Comparison of ENCODE assay signal across 15 mouse cellular contexts in the genomic region with DNA sequence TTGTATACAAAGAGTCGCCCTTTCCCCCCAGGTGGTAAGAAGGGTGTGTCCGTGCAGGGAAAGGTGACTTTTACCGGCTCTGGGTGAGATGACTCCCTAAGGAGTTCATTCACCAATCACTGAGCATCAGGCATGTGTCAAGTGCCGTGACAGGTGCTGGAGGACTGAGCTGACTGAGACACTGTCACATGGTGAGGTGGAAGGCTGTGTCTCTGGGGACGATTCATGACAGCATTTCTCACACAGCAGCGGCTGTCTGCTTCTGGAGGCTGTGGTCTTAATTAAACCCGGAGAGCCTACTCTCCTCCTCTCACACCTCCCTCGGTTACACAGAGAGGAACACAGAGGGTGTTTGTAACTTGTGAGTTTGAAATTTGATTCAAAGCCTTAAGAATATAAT.
DNase-seq lines count a peak whose midpoint lies in the region; ATAC-seq lines count a peak whose summit lies in the region.
"Had no signal": no experiment of that assay in that cellular context is flagged by ENCODE, and none has a peak within 500 bp of the region (broad histone marks: within the 10 kb centered on the region; RNA-seq: fewer than 3 reads in every experiment).

No protein-coding gene starts in this region.

- ATAC-seq in embryonic facial prominence, embryonic 11.5 days (replicated peaks; ENCODE audit: insufficient number of reproducible peaks, low FRiP score, low TSS enrichment, low read depth): peak; percentile 29; the same call in 1 of the 2 replicates
- no peak for ATAC-seq in heart, embryonic 14.5 days (ENCODE audit: insufficient number of reproducible peaks, insufficient read depth, low FRiP score, low read depth)
- ATAC-seq: liver, postnatal 0 days had no signal

- no peaks in the 10 kb centered on the region for H3K4me1 ChIP-seq in embryonic facial prominence, embryonic 11.5 days (ENCODE audit: control insufficient read depth, insufficient read depth, low read length)
- no peaks in the 10 kb centered on the region for H3K4me1 ChIP-seq in embryonic facial prominence, embryonic 10.5 days
- H3K4me1 ChIP-seq in heart, embryonic 14.5 days (ENCODE audit: control insufficient read depth in 2 of 2, insufficient read depth in 2 of 2, low read length in 2 of 2): peaks cover 29 to 30% of the 10 kb centered on the region in 2 experiments
- H3K4me1 ChIP-seq: limb, embryonic 12.5 days had no signal

- no peaks in the 10 kb centered on the region; the same call in none of the 2 replicates for H3K36me3 ChIP-seq in embryonic facial prominence, embryonic 11.5 days (replicated peaks; ENCODE audit: control insufficient read depth, insufficient read depth, low read depth, low read length)
- H3K36me3 ChIP-seq in embryonic facial prominence, embryonic 10.5 days (replicated peaks): peaks cover 51% of the 10 kb centered on the region
- H3K36me3 ChIP-seq in heart, embryonic 14.5 days (ENCODE audit: control insufficient read depth, insufficient read depth, low read length): no peaks in the 10 kb centered on the region

- no peak for DNase-seq in embryonic facial prominence, embryonic 11.5 days (ENCODE audit: low spot score)
- no peak for DNase-seq in embryonic facial prominence, embryonic 10.5 days (ENCODE audit: low spot score)
- DNase-seq in heart, adult 11 months: no peak
- peak; percentile 33 to 53 for DNase-seq in right cerebral cortex, postnatal 36 days (ENCODE audit: low spot score in 2 of 2)
- DNase-seq in right cerebral cortex, postnatal 4 days: no peak
- DNase-seq in telencephalon, adult 2 months (ENCODE audit: low read depth, low spot score): peak; percentile 40
- DNase-seq in layer of hippocampus, adult 8-10 months (ENCODE audit: low spot score in 2 of 2): no peak
- DNase-seq: adrenal gland, postnatal 14 days; cerebellum, postnatal 36 days; kidney, adult 2 months; liver, postnatal 0 days; thymus, postnatal 36 days had no signal

- H3K9me3 ChIP-seq in embryonic facial prominence, embryonic 11.5 days (replicated peaks; ENCODE audit: control insufficient read depth, low read length): no peaks in the 10 kb centered on the region
- no peaks in the 10 kb centered on the region for H3K9me3 ChIP-seq in embryonic facial prominence, embryonic 10.5 days
- H3K9me3 ChIP-seq in heart, embryonic 14.5 days (ENCODE audit: control insufficient read depth, low read length): no peaks in the 10 kb centered on the region
- H3K9me3 ChIP-seq: limb, embryonic 12.5 days had no signal

- no peak overlapping the region for H3K4me2 ChIP-seq in embryonic facial prominence, embryonic 11.5 days (ENCODE audit: low read depth, low read length)
- H3K4me2 ChIP-seq in heart, embryonic 14.5 days (ENCODE audit: low read length): peak overlapping the region; percentile 12; the same call in 1 of the 2 replicates
- H3K4me2 ChIP-seq: limb, embryonic 12.5 days had no signal

- 60% methylated on average over 8 of the region's 8 CpGs for WGBS in embryonic facial prominence, embryonic 11.5 days
- 74% methylated on average over 8 of the region's 8 CpGs for WGBS in embryonic facial prominence, embryonic 10.5 days
- 27% methylated on average over 8 of the region's 8 CpGs for WGBS in heart, embryonic 14.5 days

- no peaks in the 10 kb centered on the region for H3K27me3 ChIP-seq in embryonic facial prominence, embryonic 11.5 days (ENCODE audit: control insufficient read depth, insufficient read depth, low read length)
- H3K27me3 ChIP-seq in embryonic facial prominence, embryonic 10.5 days (replicated peaks; ENCODE audit: low read depth, poor library complexity, severe bottlenecking): no peaks in the 10 kb centered on the region
- no peaks in the 10 kb centered on the region for H3K27me3 ChIP-seq in heart, embryonic 14.5 days (ENCODE audit: control insufficient read depth, insufficient read depth, low read length)
- H3K27me3 ChIP-seq: limb, embryonic 12.5 days had no signal

- H3K4me3 ChIP-seq in embryonic facial prominence, embryonic 11.5 days (ENCODE audit: low read depth, low read length): no peak overlapping the region
- H3K4me3 ChIP-seq in embryonic facial prominence, embryonic 10.5 days: no peak overlapping the region
- H3K4me3 ChIP-seq in heart, embryonic 14.5 days (ENCODE audit: control insufficient read depth in 1 of 2, insufficient read depth in 1 of 2, low read depth in 1 of 2, low read length in 2 of 2): no peak overlapping the region
- H3K4me3 ChIP-seq: layer of hippocampus, adult 2 months; limb, embryonic 12.5 days had no signal

- no peak overlapping the region for H3K9ac ChIP-seq in embryonic facial prominence, embryonic 11.5 days (replicated peaks; ENCODE audit: low read length)
- no peak overlapping the region for H3K9ac ChIP-seq in heart, embryonic 14.5 days (ENCODE audit: low read length)
- H3K9ac ChIP-seq: limb, embryonic 12.5 days; liver, postnatal 0 days had no signal

- H3K27ac ChIP-seq in embryonic facial prominence, embryonic 11.5 days (replicated peaks; ENCODE audit: low read depth, low read length): no peak overlapping the region
- H3K27ac ChIP-seq in embryonic facial prominence, embryonic 10.5 days (replicated peaks): no peak overlapping the region
- H3K27ac ChIP-seq in heart, embryonic 14.5 days (replicated peaks in 1 of 2; ENCODE audit: control insufficient read depth in 1 of 2, insufficient read depth in 1 of 2, low read depth in 2 of 2, low read length in 2 of 2): no peak overlapping the region
- H3K27ac ChIP-seq: layer of hippocampus, adult 2 months; limb, embryonic 12.5 days had no signal

Comparison
In these comparisons a context has a peak if more than half of its experiments do, and no peak if none do; other contexts are left out.
1. DNase-seq: peak in right cerebral cortex, postnatal 36 days (2 of 2) and telencephalon, adult 2 months (single experiment); none in embryonic facial prominence, embryonic 11.5 days (single experiment), embryonic facial prominence, embryonic 10.5 days (single experiment), heart, adult 11 months (single experiment), right cerebral cortex, postnatal 4 days (single experiment) and layer of hippocampus, adult 8-10 months (0 of 2).